Mouse (Mus musculus) stomach, postnatal 0 days (tissue): ENCODE data around the gene Rps9.

Experiments
- CTCF ChIP-seq: IDR thresholded peaks from 2 replicates; pipeline ENCODE4 v1.5.1; 2016; ENCODE audit warnings: antibody characterized with exemption, low read depth, mild to moderate bottlenecking, moderate library complexity
- EP300 ChIP-seq: optimal IDR thresholded peaks from 2 replicates; pipeline ENCODE3; 2016; ENCODE audit warnings: antibody characterized with exemption

- TF ChIP-seq CTCF = peak; percentile 46
- TF ChIP-seq EP300 = no peak
These were observed 36.8 kb upstream of the Rps9 start for GRCm38 (mm10) chr7:3666921-3667391.
